Mouse (Mus musculus): ENCODE data around the gene Mboat2.

DNA sequence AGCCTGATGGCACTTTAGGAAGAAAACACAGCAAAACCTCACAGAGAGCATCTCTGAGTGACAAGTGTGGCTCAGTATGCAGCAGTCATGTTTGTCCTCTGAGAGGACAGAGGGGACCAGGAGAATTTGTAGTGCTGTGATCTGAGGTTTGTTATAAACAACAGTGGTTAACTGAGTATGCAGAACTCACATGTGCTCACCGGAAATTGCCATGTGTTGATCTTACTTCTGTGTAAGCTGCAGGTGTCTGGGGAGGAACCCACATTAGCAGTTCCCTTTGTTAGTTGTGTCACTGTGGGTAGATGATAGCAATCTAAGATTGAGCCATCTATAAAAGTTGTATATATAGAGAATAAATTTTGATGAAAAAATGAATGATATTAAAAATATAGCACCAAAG lies 179.7 kb downstream of the Mboat2 start:
- TF ChIP-seq CTCF (IDR thresholded peaks at IDR 0.05; ENCODE audit: insufficient read depth, low read depth, low read length) (no peak), POLR2A (IDR thresholded peaks at IDR 0.05; ENCODE audit: insufficient read depth, low read depth, low read length) (no peak)
